Mouse (Mus musculus) limb, embryonic 12.5 days (tissue): ENCODE data around the gene Rxrg. TPM values are rescaled to one million over a fixed set of nuclear protein-coding genes. Genes with fewer than 3 reads are reported as not detected.

Experiments used
- ATAC-seq: fragments of 200-750 bp; cut with Nextera tagmentation; 2 replicates; pipeline ENCODE4 v1.8.0; 2017; ENCODE audit warnings: low read depth, moderate TSS enrichment; ENCODE audit not compliant: insufficient number of reproducible peaks, insufficient read depth, low FRiP score, low TSS enrichment
- H3K27ac ChIP-seq: fragments of 300-500 bp; sonication (generic); 2 replicates; pipeline ENCODE4 v1.5.1; 2016; ENCODE audit warnings: mild to moderate bottlenecking, moderate library complexity
- H3K27me3 ChIP-seq: fragments of 300-500 bp; sonication (generic); 2 replicates; pipeline ENCODE4 v1.6.1; 2016; ENCODE audit warnings: mild to moderate bottlenecking, moderate library complexity
- H3K36me3 ChIP-seq: fragments of 300-500 bp; sonication (generic); 2 replicates; pipeline ENCODE4 v1.6.1; 2016; ENCODE audit warnings: mild to moderate bottlenecking, moderate library complexity
- H3K4me1 ChIP-seq: fragments of 300-500 bp; sonication (generic); replicated peaks from 2 replicates; pipeline ENCODE4 v1.6.1; 2016
- H3K4me2 ChIP-seq: fragments of 300-500 bp; sonication (generic); 2 replicates; pipeline ENCODE4 v1.6.1; 2016; ENCODE audit warnings: mild to moderate bottlenecking, moderate library complexity
- H3K4me3 ChIP-seq: fragments of 300-500 bp; sonication (generic); replicated peaks from 2 replicates; pipeline ENCODE4 v1.5.1; 2016; ENCODE audit warnings: mild to moderate bottlenecking
- H3K9ac ChIP-seq: fragments of 300-500 bp; sonication (generic); replicated peaks from 2 replicates; pipeline ENCODE4 v1.6.1; 2016; ENCODE audit warnings: mild to moderate bottlenecking, moderate library complexity
- H3K9me3 ChIP-seq: fragments of 300-500 bp; sonication (generic); 2 replicates; pipeline ENCODE4 v1.6.1; 2016; ENCODE audit warnings: mild to moderate bottlenecking, moderate library complexity
- WGBS: fragments of 180-500 bp; shearing (Covaris S2); methylation state at CpG from one replicate; pipeline ENCODE4 v1.1.7; 2016; 5-methylcytosine and 5-hydroxymethylcytosine counted together
- polyA plus RNA-seq: library from polyadenylated mRNA; unstranded; fragments of >200 nt; fragmentation: Nextera tagmentation; extraction: Ambion mirVana; gene quantifications from 2 replicates; pipeline ENCODE4 v1.2.1, GENCODE M21; 2016

Rxrg gene
- polyA plus RNA-seq, 1 experiment from 2014 or later, result 14.2 TPM

- H3K9me3 ChIP-seq, result no peaks in the 10 kb centered on the region
- H3K27ac ChIP-seq, result no peak overlapping the region
- no peak overlapping the region for H3K9ac ChIP-seq
- H3K4me2 ChIP-seq, result peak overlapping the region; percentile 35
- no peaks in the 10 kb centered on the region for H3K36me3 ChIP-seq
- H3K4me3 ChIP-seq, result no peak overlapping the region
- 19% methylated on average over 16 of the region's 16 CpGs for WGBS
- peak; percentile 43 for ATAC-seq
- peaks cover 41% of the 10 kb centered on the region for H3K27me3 ChIP-seq
- peaks cover 17% of the 10 kb centered on the region for H3K4me1 ChIP-seq
Observed at GRCm38 (mm10) chr1:167644866-167645537, 46.8 kb downstream of the Rxrg start.

DNA sequence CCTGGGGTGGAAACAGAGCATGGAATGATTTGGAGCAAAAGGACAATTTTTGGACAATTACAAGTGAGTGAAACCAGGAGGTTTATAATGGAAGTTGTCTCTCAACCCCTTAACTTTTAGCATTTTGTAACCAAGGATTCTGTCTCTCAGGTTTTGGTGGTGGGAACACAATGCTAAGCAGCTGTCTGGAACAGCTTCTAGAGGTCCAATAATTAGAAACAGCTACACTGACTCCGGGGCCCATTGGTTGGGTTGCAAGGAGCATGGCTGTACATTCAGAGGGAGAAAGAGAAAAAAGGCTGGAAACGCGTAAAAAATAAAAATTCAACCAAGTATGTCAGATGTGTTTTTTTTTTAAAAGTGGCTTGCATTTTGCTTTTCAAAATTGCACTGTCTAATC, 50.5 kb downstream of the Rxrg start:
- Histone ChIP-seq H3K9me3 (no peaks in the 10 kb centered on the region), H3K27me3 (peaks cover 24% of the 10 kb centered on the region), H3K4me3 (no peak overlapping the region), H3K9ac (no peak overlapping the region), H3K4me1 (peaks cover 17% of the 10 kb centered on the region), H3K27ac (peak overlapping the region; percentile 41; the same call in 1 of the 2 replicates), H3K36me3 (no peaks in the 10 kb centered on the region), H3K4me2 (no peak overlapping the region)
- ATAC-seq, result no peak
- WGBS, result 33% methylated on average over 3 of the region's 3 CpGs

DNA sequence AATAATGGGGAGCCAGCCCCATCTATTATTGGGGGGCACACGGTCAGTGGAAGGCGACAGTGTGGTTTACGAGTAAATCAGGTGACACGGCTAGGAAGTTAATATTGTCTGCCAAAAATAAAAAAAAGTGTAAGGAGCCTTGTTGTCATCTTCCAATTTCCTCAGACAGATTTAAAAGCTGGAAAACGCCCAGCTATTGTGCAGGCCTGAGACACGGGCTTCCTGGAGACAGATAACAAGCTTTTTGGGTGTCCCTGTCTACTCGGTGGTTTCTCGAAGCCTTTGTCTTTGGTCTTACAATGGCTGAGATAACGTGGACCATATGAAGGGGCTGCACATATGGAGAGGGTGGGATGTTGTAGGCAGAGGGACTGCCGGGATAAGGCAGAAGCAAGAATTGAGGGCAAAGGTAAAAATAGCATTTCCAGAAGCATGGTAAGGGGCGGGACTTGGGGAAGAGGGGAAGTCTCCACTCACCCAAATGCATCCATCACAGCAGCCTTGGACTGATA, 51.0 kb downstream of the Rxrg start:
- Histone ChIP-seq H3K9me3 (no peaks in the 10 kb centered on the region), H3K4me2 (no peak overlapping the region), H3K4me1 (peaks cover 17% of the 10 kb centered on the region), H3K9ac (no peak overlapping the region), H3K4me3 (no peak overlapping the region), H3K27me3 (peaks cover 22% of the 10 kb centered on the region), H3K36me3 (no peaks in the 10 kb centered on the region), H3K27ac (no peak overlapping the region)
- no peak for ATAC-seq
- WGBS, result 47% methylated on average over 11 of the region's 11 CpGs

- Histone ChIP-seq H3K9ac (no peak overlapping the region), H3K4me3 (no peak overlapping the region), H3K36me3 (no peaks in the 10 kb centered on the region), H3K27me3 (peaks cover 29% of the 10 kb centered on the region), H3K9me3 (no peaks in the 10 kb centered on the region), H3K4me1 (peaks cover 17% of the 10 kb centered on the region), H3K4me2 (no peak overlapping the region), H3K27ac (no peak overlapping the region)
- WGBS, result 86% methylated on average over 2 of the region's 2 CpGs
- no peak for ATAC-seq
Observed at GRCm38 (mm10) chr1:167652336-167652735, 54.2 kb downstream of the Rxrg start.

- no peak for ATAC-seq
- H3K4me2 ChIP-seq, result no peak overlapping the region
- WGBS, result 84% methylated on average over 3 of the region's 3 CpGs
- H3K4me3 ChIP-seq, result no peak overlapping the region
- H3K27ac ChIP-seq, result no peak overlapping the region
- peaks cover 21% of the 10 kb centered on the region for H3K4me1 ChIP-seq
- no peaks in the 10 kb centered on the region for H3K9me3 ChIP-seq
- peaks cover 83% of the 10 kb centered on the region for H3K27me3 ChIP-seq
- H3K9ac ChIP-seq, result no peak overlapping the region
- H3K36me3 ChIP-seq, result no peaks in the 10 kb centered on the region
Observed at GRCm38 (mm10) chr1:167659065-167659464, 60.9 kb downstream of the Rxrg start.

DNA sequence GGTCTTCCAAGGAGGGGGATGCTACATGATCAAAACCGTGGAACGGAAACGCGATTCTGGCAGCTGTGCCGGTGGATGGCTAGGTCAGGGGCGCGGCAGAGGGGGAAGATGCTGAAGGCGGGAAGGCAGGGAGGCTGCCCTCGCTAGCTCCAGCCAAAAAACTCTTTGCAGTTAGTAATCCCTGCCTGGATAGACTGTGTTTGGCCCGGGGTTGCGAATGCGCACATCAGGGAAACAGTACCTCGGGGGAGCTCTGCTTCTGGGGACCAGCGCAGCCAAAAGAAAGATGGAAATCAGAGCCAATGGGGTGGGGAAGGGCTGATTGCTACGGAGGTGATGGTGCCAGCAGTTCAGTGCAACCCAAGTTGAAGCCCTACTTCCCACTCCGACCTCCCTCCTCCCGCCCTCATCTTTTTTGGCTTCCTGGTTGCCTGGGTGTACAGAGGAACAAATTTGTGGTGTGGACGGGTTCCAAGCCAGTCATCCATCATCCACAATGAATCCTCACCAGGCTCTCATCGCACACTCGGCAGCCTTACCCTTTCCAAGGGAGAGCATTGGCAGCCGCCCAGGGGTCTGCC, 62.4 kb downstream of the Rxrg start:
- Histone ChIP-seq H3K27me3 (peaks cover 82% of the 10 kb centered on the region), H3K9me3 (no peaks in the 10 kb centered on the region), H3K36me3 (no peaks in the 10 kb centered on the region), H3K9ac (0 out of 2 replicates have a peak overlapping the region, but pooled peaks have one; percentile 18), H3K27ac (no peak overlapping the region), H3K4me1 (peaks cover 21% of the 10 kb centered on the region), H3K4me2 (peak overlapping the region; percentile 56), H3K4me3 (peak overlapping the region; percentile 31)
- WGBS, result 1% methylated on average over 21 of the region's 21 CpGs
- ATAC-seq, result peak; percentile 38; the same call in 1 of the 2 replicates

GRCm38 (mm10) chr1:167661123-167661522, 62.9 kb downstream of the Rxrg start:
- Histone ChIP-seq H3K36me3 (no peaks in the 10 kb centered on the region), H3K27ac (no peak overlapping the region), H3K4me2 (peak overlapping the region; percentile 56), H3K27me3 (peaks cover 82% of the 10 kb centered on the region), H3K4me3 (peak overlapping the region; percentile 31), H3K4me1 (peaks cover 21% of the 10 kb centered on the region), H3K9me3 (no peaks in the 10 kb centered on the region), H3K9ac (0 out of 2 replicates have a peak overlapping the region, but pooled peaks have one; percentile 18)
- WGBS, result 1% methylated on average over 19 of the region's 19 CpGs
- peak; percentile 22; the same call in 1 of the 2 replicates for ATAC-seq

GRCm38 (mm10) chr1:167663136-167663535, 65.0 kb downstream of the Rxrg start:
- Histone ChIP-seq H3K36me3 (no peaks in the 10 kb centered on the region), H3K9ac (no peak overlapping the region), H3K27ac (no peak overlapping the region), H3K4me1 (peaks cover 21% of the 10 kb centered on the region), H3K4me2 (no peak overlapping the region), H3K4me3 (no peak overlapping the region), H3K27me3 (peaks cover 75% of the 10 kb centered on the region), H3K9me3 (no peaks in the 10 kb centered on the region)
- 44% methylated on average over 5 of the region's 5 CpGs for WGBS
- ATAC-seq, result no peak

- H3K4me3 ChIP-seq, result no peak overlapping the region
- H3K4me1 ChIP-seq, result no peaks in the 10 kb centered on the region; the same call in 1 of the 2 replicates
- WGBS, result 30% methylated on average over 6 of the region's 6 CpGs
- no peak overlapping the region for H3K27ac ChIP-seq
- no peak overlapping the region for H3K9ac ChIP-seq
- no peak for ATAC-seq
- H3K9me3 ChIP-seq, result no peaks in the 10 kb centered on the region
- peaks cover 77% of the 10 kb centered on the region for H3K27me3 ChIP-seq
- no peak overlapping the region for H3K4me2 ChIP-seq
- no peaks in the 10 kb centered on the region for H3K36me3 ChIP-seq
Observed at GRCm38 (mm10) chr1:167669796-167670195, 71.6 kb downstream of the Rxrg start.

- Histone ChIP-seq H3K4me2 (no peak overlapping the region), H3K27ac (no peak overlapping the region), H3K4me3 (no peak overlapping the region), H3K9ac (no peak overlapping the region), H3K36me3 (no peaks in the 10 kb centered on the region), H3K9me3 (no peaks in the 10 kb centered on the region), H3K27me3 (peaks cover 84% of the 10 kb centered on the region), H3K4me1 (no peaks in the 10 kb centered on the region; the same call in 1 of the 2 replicates)
- no peak for ATAC-seq
- 16% methylated on average over 17 of the region's 17 CpGs for WGBS
Observed at GRCm38 (mm10) chr1:167672433-167672987, 74.3 kb downstream of the Rxrg start.

DNA sequence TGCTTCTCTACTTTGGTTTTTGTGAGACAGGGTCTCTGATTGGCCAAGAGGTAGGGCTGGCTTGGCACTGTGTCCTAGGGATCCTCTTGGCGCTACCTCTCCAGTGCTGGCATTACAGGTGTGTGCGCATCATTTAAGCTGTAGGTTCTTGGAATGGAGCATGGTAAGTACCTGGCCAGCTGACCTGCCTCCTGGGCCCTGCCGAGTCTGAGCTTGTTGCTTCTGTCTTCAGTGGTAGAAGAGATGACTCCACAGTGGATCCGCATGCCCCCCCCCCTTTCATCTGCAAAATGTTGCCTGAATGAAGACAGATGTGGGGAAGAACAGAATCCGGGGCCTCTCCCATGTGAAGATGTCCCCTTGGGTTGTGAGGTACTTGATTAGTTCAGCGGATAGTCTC, 80.9 kb downstream of the Rxrg start:
- Histone ChIP-seq H3K27me3 (peaks cover 34% of the 10 kb centered on the region), H3K4me2 (no peak overlapping the region), H3K27ac (no peak overlapping the region), H3K4me1 (no peaks in the 10 kb centered on the region), H3K36me3 (no peaks in the 10 kb centered on the region), H3K4me3 (no peak overlapping the region), H3K9me3 (peaks cover 10% of the 10 kb centered on the region; the same call in 1 of the 2 replicates), H3K9ac (no peak overlapping the region)
- WGBS, result 85% methylated on average over 6 of the region's 6 CpGs
- ATAC-seq, result no peak
